Mouse (Mus musculus): ENCODE measurements around the gene Shc4.

- TF ChIP-seq CTCF (conservative IDR thresholded peaks at IDR 0.05; ENCODE audit: low read length) = no peak
- TF ChIP-seq NANOG (IDR thresholded peaks at IDR 0.05; ENCODE audit: borderline replicate concordance, low read length) = no peak
- TF ChIP-seq POU5F1 (IDR thresholded peaks at IDR 0.05; ENCODE audit: borderline replicate concordance, low read length) = no peak
These were observed 42.1 kb downstream of the Shc4 start for GRCm38 (mm10) chr2:125681811-125682210.
